Mouse (Mus musculus) embryo, embryonic 11 days (tissue): ENCODE data around the gene Samd4b.

Source experiments
- DNase-seq: peaks from one replicate; pipeline ENCODE4 v3.0.0-alpha.2; 2015

Gene Samd4b

DNA sequence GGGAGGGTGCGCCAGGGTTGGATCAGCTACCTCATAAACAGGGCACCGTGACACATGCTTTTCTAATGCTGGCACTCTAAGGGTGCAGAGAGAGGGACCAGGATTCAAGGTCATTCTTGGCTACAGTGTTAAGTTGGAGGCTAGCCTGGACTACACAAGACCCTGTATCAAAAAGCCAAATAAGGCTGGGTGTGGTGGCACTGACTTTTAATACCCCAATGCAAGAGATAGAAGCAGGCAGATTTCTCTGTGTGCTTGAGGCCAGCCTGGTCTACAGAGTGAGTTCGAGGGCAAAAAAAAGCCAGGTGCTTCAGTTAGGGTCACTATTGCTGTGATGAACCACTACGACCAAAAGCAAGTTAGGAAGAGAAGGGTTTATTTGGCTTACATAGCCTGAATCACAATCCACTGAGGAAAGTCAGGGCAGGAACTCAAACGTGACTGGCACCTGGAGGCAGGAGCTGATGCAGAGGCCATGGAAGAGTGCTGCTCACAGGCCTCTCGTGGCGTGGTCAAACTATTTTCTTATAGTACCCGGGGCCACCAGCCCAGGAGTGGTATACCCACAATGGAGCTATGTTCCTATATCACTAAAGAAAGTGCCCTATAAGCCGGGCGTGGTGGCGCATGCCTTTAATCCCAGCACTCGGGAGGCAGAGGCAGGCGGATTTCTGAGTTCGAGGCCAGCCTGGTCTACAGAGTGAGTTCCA lies 156.0 kb downstream of the Samd4b start:
- no peak for DNase-seq

DNA sequence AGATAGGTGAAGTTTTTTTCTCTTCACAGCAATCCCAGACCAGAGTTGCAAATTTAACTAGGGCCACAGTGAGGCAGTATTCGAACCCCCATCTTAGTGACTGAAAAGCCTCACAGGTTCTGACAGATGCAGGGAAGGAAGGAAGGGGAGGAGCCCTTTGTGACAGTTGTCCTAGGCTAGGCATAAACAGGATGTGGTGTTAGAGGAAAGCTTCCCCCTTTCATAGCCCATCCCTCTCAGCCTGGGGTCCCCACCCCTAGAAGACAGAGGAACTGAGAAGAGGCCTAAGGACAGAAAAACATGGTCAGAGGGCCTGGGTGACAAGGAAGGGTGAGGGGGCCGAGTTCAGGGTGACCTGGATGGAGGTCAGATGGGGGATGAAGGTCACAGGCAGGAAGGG lies 157.2 kb downstream of the Samd4b start:
- DNase-seq = no peak

DNA sequence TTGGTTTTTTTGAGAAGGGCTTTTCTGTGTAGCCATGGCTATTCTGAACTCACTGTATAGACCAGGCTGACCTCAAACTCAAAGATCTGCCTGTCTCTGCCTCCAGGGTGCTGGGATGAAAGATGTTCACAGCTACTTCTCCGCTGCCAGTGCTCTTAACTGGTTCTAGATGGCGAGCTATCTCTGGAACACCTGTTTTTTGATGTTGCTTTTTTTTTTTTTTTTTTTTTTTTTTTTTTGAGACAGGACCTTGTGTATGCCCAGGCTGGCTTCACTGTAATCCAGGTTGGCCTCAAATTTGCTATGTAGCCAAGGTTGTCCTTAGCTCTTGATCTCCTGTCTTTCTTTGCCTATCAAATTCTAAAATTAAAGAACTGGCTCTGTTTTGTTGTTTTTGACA lies 159.2 kb downstream of the Samd4b start:
- no peak for DNase-seq

DNA sequence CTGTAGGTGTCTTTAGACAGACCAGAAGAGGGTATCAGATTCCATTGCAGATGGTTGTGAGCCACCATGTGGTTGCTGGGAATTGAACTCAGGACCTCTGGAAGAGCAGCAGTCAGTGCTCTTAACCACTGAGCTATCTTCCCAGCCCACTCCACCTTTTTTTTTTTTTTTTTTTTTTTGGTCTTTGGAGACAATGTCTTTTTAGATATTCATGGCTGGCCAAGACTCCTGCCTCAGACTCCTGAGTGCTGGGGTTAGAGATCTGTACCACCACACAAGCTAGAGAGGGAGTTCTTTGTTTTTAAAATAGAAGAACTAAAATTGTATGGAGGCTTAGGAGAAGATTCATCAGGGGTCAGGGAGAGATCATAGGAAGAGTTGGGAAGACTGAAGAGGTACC lies 160.0 kb downstream of the Samd4b start:
- DNase-seq = no peak

DNA sequence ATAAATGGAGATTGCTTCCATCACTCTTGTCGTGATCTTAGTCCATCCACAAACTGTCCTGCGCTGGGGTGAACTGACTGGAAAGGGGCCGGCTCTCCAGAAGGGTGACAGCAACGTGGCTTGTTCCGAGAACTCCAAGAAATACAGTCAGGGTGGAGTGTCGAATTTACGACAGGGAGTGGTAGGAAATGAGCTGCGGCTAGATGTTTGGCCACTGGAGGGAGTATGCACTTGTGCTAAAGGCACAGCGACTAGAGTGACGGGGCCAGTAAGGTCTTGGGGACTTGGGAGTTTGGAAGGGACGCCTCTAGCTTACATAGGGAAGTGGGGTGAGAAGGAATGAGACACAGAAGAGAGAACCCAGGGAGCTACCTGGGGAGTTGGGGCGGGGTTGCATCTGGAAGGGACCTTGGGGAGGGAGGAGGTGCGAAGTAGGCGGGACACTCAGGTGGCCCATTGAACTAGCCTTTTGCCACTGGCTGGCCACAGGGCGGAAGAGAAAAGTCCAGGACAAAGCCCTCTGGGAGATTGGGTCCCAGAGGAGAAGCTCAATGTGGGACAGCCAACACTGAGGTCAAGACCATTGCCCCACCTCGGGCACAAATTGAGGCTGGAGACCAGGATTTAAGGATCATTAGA lies 160.9 kb downstream of the Samd4b start, which contains the start of gene Gmfg:
Gmfg (plus strand) TSS at position 516 of the 639 bp plus-strand sequence.
- peak; percentile 90 for DNase-seq

DNA sequence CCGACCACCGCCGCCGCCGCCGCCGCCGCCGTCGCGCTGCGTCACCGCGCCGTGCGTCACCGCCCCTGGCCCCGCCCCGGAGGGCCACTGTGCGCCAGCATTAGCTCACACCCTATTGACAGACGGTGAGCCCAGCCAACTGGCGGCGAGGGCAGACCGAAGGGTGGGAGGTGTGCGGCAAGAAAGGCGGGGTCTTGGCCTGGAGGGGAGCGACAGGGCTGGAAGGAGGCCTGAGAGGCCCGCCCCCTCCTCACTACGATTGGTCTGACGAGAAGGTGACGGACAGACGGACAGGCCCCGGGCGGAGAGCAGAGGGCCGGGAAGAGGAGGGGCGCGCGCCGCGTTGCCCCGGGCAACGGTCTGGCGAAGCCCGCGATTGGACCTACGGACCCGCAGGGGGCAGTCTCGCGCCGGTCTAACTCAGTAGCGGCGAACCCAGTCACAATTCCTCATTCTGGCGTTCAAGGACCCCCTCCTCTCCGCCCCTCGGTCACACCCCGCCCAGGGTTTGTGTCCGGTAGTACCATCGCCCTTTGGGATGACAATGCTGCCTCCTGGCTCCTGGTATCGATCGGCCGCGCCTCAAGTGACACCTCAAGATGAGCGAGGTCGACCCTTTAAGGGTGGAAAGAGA lies 161.6 kb downstream of the Samd4b start:
- peak; percentile 99 for DNase-seq

DNA sequence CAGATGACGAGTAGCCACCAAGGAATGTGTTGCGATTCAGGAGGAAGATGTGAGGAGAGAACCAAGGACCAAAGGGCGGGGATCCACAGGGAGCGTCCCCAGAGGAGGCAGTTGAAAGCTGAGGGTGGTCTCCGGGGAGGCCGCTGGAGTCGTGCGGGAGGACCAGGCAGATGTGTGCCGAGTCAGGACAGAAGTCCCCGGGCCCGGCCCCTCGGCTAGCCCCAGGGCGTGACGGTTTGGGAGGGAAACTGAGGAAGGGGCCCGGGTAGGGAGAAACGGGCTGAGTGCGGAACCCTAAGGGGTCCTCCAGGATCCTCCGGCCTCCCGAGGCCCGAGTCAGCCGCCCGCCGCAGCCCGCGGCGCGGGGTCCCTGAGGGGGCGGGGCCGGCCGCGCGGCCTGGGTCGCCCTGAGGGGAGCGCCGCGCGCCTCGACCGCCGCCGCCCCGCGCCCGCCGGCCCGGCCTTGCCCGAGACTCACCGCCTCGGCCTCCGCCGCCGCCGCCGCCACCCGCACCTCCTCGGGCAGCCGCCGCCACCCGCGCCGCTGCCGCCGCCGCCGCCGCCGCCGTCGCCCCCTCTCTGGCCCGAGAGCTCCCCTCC lies 162.2 kb downstream of the Samd4b start:
- DNase-seq = peak; percentile 71

DNA sequence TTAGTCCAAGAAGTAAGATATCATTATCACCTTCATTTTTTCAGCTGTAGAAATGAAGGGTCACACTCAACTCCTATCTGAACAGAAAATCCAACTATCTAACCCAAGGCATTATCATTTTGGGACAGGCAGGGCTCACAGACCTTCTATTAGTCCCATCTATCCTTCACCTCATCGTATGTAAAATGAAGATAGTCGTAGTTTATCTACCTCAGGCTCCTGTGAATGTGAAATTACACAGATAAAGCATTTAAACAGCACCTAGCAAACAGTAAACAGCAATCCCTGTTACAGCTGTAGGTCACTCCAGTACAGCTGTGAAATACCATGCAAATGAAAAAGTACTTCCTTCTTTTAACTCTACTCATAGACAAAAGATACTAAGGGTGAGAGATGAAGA lies 165.7 kb downstream of the Samd4b start:
- no peak for DNase-seq

DNA sequence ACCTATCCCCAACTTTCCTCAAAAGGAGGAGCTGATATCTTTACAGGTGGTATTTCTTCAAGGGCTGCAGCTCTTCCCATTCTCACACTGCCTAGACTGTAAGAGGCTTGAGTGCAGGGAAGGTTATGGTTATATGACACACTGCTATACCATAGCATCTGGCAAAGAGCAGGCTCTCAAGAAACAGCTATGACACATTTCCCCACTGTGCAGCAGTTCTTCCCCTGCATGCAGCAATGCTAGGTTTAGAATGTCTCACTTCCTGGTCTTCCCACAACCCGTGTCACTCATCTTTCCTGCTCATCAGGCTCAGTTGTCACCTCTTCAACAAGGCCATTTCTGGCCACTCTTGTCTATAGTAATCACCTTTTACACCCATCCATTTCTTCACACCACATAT lies 167.4 kb downstream of the Samd4b start:
- DNase-seq = no peak

DNA sequence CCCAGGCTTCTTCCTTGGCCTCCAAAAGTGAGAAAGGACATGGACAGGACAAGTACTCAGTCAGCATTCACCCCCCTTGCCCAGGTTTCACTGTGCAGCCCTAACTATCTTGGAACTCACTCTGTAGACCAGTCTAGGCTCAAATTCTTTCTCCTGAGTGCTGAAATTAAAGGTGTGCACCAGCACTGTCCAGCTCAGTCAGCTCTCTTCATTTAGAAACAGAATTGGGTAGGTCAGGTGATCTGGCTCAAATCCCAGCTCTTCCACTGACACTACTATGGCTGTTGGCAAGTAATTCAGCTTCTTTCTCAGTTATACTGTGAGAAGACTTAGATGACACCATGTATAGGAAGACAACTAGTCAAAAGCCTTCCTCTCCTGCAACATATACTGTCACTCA lies 170.2 kb downstream of the Samd4b start:
- DNase-seq = no peak

DNA sequence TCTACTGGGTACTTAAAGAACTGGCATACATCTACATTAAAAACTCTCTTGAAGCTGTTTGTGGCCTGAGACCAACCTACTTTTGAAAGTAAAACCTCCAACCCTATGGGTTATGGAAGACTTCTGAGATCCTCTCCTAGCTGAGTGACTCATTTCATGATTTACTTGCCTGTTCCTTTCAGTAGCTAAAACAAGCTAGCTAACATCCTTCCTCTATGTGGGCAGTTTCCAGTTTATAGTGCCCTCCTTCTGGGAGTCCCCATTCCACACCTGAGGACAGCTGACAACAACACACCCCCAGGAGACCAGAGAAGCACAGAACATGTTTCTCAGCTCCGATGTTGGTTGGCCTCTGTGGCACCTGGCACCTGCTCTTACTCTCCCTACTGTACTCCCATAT lies 174.9 kb downstream of the Samd4b start:
- no peak for DNase-seq

DNA sequence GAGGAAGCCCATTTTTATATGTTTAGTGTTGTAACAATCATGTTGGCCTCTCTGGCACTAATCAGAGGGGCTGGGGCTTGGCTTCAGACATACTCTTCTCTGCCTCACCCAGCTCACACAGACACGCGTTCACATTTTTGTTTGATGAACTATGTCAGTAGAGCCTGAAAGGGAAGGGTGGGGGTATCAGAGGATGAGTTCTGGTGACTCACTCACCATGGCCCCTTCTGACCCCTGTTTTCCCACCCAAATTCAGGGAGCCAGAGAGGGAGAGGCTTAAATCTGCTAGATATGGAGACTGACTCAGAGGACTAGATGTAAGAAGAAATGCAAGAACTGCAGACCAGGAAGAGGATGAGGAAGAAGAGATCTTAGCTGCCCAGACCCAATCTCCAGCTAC lies 178.5 kb downstream of the Samd4b start:
- DNase-seq = no peak

DNA sequence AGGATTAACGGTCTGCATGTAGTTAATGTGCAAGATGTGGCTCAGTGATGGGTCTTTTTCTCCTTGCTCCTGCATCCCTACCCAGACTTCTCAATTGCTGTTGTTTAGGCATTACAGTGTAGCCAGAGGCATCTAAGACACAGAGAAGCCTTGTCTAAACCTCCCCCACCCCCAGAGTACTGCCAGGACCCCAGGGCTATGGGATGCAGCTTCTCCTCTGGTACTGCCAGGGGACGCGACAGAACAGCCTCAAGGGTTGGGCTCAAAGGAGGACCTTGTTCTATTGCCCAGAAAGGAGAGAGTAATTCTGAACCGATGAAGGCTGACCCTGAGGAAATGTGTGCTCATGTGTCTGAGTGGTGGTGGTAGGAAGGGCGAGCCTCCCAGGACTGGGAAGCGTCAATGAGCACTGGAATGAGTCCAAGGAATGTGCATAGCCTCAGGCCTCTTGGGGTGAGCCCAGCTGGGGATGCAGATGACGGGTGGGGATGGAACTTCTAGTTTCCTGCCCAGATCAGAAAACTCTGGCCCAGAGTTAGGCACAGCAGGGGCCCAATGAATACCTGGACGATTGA lies 179.8 kb downstream of the Samd4b start:
- DNase-seq = no peak

DNA sequence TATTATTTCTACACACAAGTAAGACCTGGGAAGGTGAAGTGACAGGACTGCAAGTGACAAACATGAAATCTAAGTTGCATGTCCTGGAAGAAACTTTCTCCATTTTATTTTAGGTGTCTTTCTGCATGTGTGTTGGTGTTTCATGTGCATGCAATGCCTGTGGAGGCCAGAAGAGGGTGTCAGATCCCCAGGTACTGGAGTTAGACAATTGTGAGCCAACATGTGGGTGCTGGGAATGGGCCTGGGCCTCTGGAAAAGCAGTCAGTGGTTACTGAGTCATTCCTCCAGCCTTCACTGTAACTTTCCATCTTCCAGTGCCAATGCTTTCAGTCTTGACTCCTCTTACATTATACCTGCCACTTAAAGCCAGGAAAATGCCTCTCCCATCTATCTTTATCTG lies 180.6 kb downstream of the Samd4b start:
- no peak for DNase-seq

DNA sequence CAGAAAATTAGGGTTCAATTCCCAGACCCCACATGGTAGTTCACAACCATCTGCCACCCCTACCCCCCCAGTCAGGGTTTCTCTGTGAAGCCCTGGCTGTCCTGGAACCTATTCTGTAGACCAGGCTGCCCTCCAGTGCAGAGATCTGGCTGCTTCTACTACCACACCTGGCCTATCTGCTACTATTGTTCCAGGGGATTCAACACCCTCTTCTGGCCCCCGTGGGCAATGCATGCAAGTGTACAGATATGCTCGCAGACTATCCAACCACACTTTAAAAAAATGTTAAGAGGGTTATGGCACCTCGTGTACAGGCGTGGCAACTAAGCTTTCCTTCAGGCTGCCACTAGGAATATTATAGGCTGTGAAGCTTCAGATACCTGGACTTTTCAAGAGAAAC lies 185.1 kb downstream of the Samd4b start:
- no peak for DNase-seq

DNA sequence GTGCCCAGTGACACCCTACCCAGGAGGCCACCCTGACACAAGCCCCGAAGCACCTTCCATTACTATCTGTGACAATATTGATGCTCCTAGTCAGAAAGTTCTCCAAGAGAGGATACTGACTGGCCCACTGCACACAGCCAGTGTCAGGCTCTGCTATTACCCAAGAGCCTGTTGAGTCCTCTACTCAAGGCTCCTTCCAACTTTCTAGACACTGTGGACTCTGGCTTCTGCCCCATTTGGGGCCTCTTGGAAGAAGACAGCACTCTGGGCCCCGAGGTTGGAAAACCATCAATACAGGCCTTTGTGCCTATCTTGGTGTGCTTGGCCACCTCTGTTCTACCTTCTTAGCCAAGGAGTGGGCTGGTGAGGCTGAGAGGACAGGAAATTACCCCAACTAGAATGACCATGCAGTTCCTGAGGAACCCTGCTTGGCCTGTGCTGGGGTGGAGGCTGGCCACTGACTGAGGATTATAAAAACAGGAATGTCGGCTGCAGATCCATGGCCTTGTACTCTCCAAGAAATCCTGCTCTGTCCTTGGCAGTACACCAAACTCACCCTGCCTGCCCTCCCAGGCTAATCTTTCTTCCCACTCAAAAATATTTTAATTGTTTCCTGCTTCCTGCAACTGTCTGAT lies 187.0 kb downstream of the Samd4b start:
- no peak for DNase-seq

DNA sequence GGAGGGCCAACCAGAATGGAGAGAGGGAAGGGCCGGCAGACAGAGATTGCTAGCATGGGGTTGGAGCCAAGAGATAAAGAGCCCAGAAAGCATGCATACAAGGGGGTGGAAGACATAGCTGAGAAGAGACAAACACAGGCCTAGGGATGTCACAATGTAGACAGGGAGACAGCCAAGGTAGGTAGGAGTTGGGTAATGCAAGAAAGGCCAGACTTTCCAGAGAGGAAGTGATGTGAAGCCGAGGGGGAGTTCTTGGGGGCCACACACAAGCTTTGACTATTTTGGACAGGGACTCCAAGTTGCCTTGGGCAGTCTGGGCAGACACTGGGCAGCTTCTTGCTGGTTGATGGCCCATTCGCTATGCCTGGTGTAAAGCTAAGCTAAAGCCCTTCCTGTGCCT lies 196.0 kb downstream of the Samd4b start:
- DNase-seq = no peak

DNA sequence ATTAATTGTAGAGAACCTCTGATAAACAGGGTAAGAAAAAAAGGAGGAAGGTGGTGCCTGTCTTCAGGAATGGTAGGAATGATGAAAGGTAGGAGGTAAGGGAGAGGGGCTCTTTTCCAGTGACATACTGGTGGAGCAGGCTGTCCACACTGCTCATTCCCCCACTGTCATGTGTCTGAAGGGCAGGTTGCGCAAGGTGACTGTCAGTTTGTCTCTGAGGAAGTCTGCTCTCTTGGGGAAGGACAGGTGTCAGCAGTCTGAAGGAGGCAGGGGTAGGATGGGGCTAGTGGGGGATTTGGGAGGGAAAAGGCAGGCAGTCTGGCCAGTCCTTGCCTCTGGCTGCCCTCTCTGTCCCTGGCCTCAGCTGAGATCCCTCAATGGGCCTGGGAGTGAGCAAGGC lies 196.9 kb downstream of the Samd4b start:
- DNase-seq = no peak

DNA sequence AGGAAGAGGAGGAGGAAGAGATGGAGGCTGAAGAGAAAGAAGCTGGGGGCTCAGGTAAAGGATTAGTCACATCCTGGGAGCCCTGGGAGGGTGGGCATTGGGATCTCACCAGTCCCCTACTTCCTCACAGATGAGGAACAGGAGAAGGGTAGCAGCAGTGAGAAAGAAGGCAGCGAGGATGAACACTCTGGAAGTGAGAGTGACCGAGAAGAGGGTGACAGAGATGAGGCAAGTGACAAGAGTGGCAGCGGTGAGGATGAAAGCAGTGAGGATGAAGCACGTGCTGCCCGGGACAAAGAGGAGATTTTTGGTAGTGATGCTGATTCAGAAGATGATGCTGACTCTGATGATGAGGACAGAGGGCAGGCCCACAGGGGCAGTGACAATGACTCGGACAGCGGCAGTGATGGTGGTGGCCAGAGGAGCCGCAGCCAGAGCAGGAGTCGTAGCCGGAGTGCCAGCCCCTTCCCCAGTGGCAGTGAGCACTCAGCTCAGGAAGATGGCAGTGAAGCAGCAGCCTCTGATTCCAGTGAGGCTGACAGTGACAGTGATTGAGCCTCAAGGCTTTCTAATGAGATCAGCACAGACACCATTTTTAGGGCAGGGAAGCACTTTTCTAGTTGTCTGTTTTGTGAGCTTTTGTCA lies 199.1 kb downstream of the Samd4b start:
- no peak for DNase-seq

DNA sequence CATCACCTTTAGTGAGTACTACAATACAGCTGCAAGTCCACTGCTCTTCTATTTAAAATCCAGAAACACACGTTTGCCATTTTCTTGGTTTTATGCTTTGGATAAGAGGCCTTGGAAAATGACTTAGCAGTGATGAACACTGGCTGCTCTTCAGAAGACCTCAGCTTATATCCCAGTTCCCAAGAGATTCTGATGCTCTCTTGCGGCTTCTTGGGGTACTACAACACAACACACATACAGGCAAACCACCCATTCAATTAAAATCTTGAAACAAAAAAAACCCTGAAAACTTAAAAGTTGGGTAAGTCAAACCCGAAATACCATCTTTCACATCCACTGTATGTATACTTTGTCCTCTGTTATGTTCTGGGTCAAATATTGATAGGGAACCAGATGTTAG lies 199.9 kb downstream of the Samd4b start:
- peak; percentile 49 for DNase-seq

DNA sequence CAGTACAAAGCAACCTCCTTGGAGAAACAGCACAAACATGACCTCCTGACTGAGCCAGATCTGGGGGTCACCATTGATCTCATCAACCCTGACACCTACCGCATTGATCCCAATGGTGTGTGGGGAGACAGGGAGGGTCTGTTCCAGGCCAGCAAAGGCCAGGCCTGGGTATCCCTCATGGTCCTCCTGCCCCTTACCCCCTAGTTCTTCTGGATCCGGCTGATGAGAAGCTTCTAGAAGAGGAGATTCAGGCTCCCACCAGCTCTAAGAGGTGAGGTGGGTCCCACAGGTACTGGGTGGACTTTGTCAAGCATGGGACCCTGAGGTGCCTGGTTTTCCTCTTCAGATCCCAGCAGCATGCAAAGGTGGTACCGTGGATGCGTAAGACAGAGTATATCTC lies 202.5 kb downstream of the Samd4b start:
- DNase-seq = no peak

DNA sequence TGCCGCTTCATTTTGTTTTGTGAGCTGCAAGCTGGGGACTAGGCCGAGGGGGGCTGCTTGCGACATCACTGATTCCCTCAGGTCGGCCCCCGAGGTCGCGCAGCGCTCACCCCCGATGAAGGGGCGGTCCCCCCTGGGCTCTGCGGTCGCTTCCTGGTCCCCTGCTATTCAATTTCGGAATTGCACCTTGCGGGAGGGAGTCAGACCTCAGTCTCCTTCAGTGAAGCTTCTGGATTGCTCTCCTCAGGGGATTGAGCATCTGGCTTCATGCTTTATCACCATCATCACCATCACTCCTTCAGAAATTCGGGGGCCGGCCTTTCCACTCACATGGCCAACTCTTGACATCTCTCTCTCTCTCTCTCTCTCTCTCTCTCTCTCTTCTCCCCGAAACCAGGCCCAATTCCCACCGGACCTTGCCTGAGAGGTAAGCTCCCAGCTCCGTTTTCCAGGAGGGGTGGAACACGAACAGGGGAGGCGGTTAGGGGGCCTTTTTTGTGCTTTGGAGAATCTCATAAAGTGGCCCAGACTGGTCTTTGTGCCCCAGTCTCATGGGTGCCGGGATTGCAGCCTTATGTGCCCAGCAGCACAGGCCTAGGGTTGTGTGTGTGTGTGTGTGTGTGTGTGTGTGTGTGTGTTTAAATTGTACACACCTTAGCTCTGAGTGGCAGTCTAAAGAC lies 204.5 kb downstream of the Samd4b start:
- no peak for DNase-seq
